Mouse (Mus musculus): Measurements from ENCODE around the gene Plekhg5. TPM values are rescaled to one million over a fixed set of nuclear protein-coding genes. Genes with fewer than 3 reads are reported as not detected.

The Plekhg5 gene
- polyA plus RNA-seq, 1 experiment from 2014 or later, result 1.1 TPM

- Histone ChIP-seq H3K4me3 (ENCODE audit: inconsistent target) (no peak overlapping the region), H3K79me2 (ENCODE audit: inconsistent target) (no peaks in the 10 kb centered on the region), H3K27ac (no peak overlapping the region), H3K36me3 (ENCODE audit: inconsistent target) (no peaks in the 10 kb centered on the region)
- 8% methylated on average over 28 of the region's 31 CpGs for WGBS (ENCODE audit: missing documents)
These were observed 48.2 kb downstream of the Plekhg5 start for GRCm38 (mm10) chr4:152120311-152121182.

GRCm38 (mm10) chr4:152121183-152121505, 48.8 kb downstream of the Plekhg5 start:
- Histone ChIP-seq H3K79me2 (ENCODE audit: inconsistent target) (no peaks in the 10 kb centered on the region), H3K4me3 (ENCODE audit: inconsistent target) (no peak overlapping the region), H3K27ac (no peak overlapping the region), H3K36me3 (ENCODE audit: inconsistent target) (no peaks in the 10 kb centered on the region)
- WGBS (ENCODE audit: missing documents), result 7% methylated on average over 12 of the region's 12 CpGs

GRCm38 (mm10) chr4:152124361-152124961, 52.2 kb downstream of the Plekhg5 start:
- Histone ChIP-seq H3K36me3 (ENCODE audit: inconsistent target) (no peaks in the 10 kb centered on the region), H3K27ac (no peak overlapping the region), H3K4me3 (ENCODE audit: inconsistent target) (no peak overlapping the region), H3K79me2 (ENCODE audit: inconsistent target) (no peaks in the 10 kb centered on the region)
- WGBS (ENCODE audit: missing documents), result 3% methylated on average over 13 of the region's 13 CpGs

- H3K36me3 ChIP-seq (ENCODE audit: inconsistent target), result no peaks in the 10 kb centered on the region
- H3K4me3 ChIP-seq (ENCODE audit: inconsistent target), result no peak overlapping the region
- no peak overlapping the region for H3K27ac ChIP-seq
- WGBS (ENCODE audit: missing documents), result 6% methylated on average over 56 of the region's 56 CpGs
- H3K79me2 ChIP-seq (ENCODE audit: inconsistent target), result no peaks in the 10 kb centered on the region
These were observed 53.1 kb downstream of the Plekhg5 start for GRCm38 (mm10) chr4:152125161-152126025.

- no peak overlapping the region for H3K27ac ChIP-seq
- no peaks in the 10 kb centered on the region for H3K36me3 ChIP-seq (ENCODE audit: inconsistent target)
- WGBS (ENCODE audit: missing documents), result 15% methylated on average over 64 of the region's 65 CpGs
- H3K79me2 ChIP-seq (ENCODE audit: inconsistent target), result no peaks in the 10 kb centered on the region
- H3K4me3 ChIP-seq (ENCODE audit: inconsistent target), result no peak overlapping the region
These were observed 54.0 kb downstream of the Plekhg5 start for GRCm38 (mm10) chr4:152126026-152126920.

GRCm38 (mm10) chr4:152127884-152128283, 55.6 kb downstream of the Plekhg5 start:
- H3K27ac ChIP-seq, result no peak overlapping the region
- no peaks in the 10 kb centered on the region for H3K79me2 ChIP-seq (ENCODE audit: inconsistent target)
- WGBS (ENCODE audit: missing documents), result 96% methylated on average over 10 of the region's 11 CpGs
- H3K36me3 ChIP-seq (ENCODE audit: inconsistent target), result no peaks in the 10 kb centered on the region
- no peak overlapping the region for H3K4me3 ChIP-seq (ENCODE audit: inconsistent target)

- Histone ChIP-seq H3K27ac (no peak overlapping the region), H3K36me3 (ENCODE audit: inconsistent target) (no peaks in the 10 kb centered on the region), H3K4me3 (ENCODE audit: inconsistent target) (no peak overlapping the region), H3K79me2 (ENCODE audit: inconsistent target) (no peaks in the 10 kb centered on the region)
- WGBS (ENCODE audit: missing documents), result 84% methylated on average over 5 of the region's 5 CpGs
These were observed 56.5 kb downstream of the Plekhg5 start for GRCm38 (mm10) chr4:152128784-152129183.

GRCm38 (mm10) chr4:152129395-152129930, 57.2 kb downstream of the Plekhg5 start:
- Histone ChIP-seq H3K4me3 (ENCODE audit: inconsistent target) (no peak overlapping the region), H3K36me3 (ENCODE audit: inconsistent target) (no peaks in the 10 kb centered on the region), H3K79me2 (ENCODE audit: inconsistent target) (no peaks in the 10 kb centered on the region), H3K27ac (no peak overlapping the region)
- 79% methylated on average over 8 of the region's 13 CpGs for WGBS (ENCODE audit: missing documents)

GRCm38 (mm10) chr4:152130771-152131653, 58.7 kb downstream of the Plekhg5 start:
- Histone ChIP-seq H3K79me2 (ENCODE audit: inconsistent target) (no peaks in the 10 kb centered on the region), H3K27ac (no peak overlapping the region), H3K36me3 (ENCODE audit: inconsistent target) (no peaks in the 10 kb centered on the region), H3K4me3 (ENCODE audit: inconsistent target) (no peak overlapping the region)
- 2% methylated on average over 73 of the region's 85 CpGs for WGBS (ENCODE audit: missing documents)

GRCm38 (mm10) chr4:152131809-152132771, 59.8 kb downstream of the Plekhg5 start:
- no peaks in the 10 kb centered on the region for H3K36me3 ChIP-seq (ENCODE audit: inconsistent target)
- no peaks in the 10 kb centered on the region for H3K79me2 ChIP-seq (ENCODE audit: inconsistent target)
- H3K4me3 ChIP-seq (ENCODE audit: inconsistent target), result no peak overlapping the region
- WGBS (ENCODE audit: missing documents), result 16% methylated on average over 49 of the region's 50 CpGs
- no peak overlapping the region for H3K27ac ChIP-seq

GRCm38 (mm10) chr4:152132772-152133169, 60.5 kb downstream of the Plekhg5 start:
- no peak overlapping the region for H3K4me3 ChIP-seq (ENCODE audit: inconsistent target)
- WGBS (ENCODE audit: missing documents), result 72% methylated on average over 10 of the region's 10 CpGs
- H3K36me3 ChIP-seq (ENCODE audit: inconsistent target), result no peaks in the 10 kb centered on the region
- H3K79me2 ChIP-seq (ENCODE audit: inconsistent target), result no peaks in the 10 kb centered on the region
- no peak overlapping the region for H3K27ac ChIP-seq

GRCm38 (mm10) chr4:152133213-152133612, 60.9 kb downstream of the Plekhg5 start:
- WGBS (ENCODE audit: missing documents), result 83% methylated on average over 5 of the region's 5 CpGs
- Histone ChIP-seq H3K27ac (no peak overlapping the region), H3K36me3 (ENCODE audit: inconsistent target) (no peaks in the 10 kb centered on the region), H3K4me3 (ENCODE audit: inconsistent target) (no peak overlapping the region), H3K79me2 (ENCODE audit: inconsistent target) (no peaks in the 10 kb centered on the region)
